Mouse (Mus musculus) embryonic facial prominence, embryonic 11.5 days (tissue): ENCODE measurements around the gene Shisa8. TPM values are rescaled to one million over a fixed set of nuclear protein-coding genes. Genes with fewer than 3 reads are reported as not detected.

Experiments
- ATAC-seq: fragments of 200-750 bp; cut with Nextera tagmentation; replicated peaks from 2 replicates; pipeline ENCODE4 v1.8.0; 2017; ENCODE audit warnings: low read depth; ENCODE audit not compliant: insufficient number of reproducible peaks, low FRiP score, low TSS enrichment
- DNase-seq: peaks from one replicate; pipeline ENCODE4 v3.0.0-alpha.2; 2015; ENCODE audit warnings: low spot score
- H3K27ac ChIP-seq: fragments of 300-500 bp; sonication (generic); replicated peaks from 2 replicates; pipeline ENCODE4 v1.5.1; 2014; ENCODE audit warnings: mild to moderate bottlenecking, low read depth, low read length, control low read depth
- H3K27me3 ChIP-seq: fragments of 300-500 bp; sonication (generic); 2 replicates; pipeline ENCODE4 v1.6.1; 2014; ENCODE audit warnings: mild to moderate bottlenecking, low read length, moderate library complexity, mixed read lengths; ENCODE audit not compliant: control insufficient read depth, insufficient read depth
- H3K36me3 ChIP-seq: fragments of 300-500 bp; sonication (generic); replicated peaks from 2 replicates; pipeline ENCODE4 v1.6.1; 2014; ENCODE audit warnings: low read depth, mild to moderate bottlenecking, low read length, moderate library complexity, mixed read lengths; ENCODE audit not compliant: control insufficient read depth, insufficient read depth
- H3K4me1 ChIP-seq: fragments of 300-500 bp; sonication (generic); 2 replicates; pipeline ENCODE4 v1.6.1; 2014; ENCODE audit warnings: low read length, mixed read lengths; ENCODE audit not compliant: control insufficient read depth, insufficient read depth
- H3K4me2 ChIP-seq: fragments of 300-500 bp; sonication (generic); 2 replicates; pipeline ENCODE4 v1.6.1; 2014; ENCODE audit warnings: low read depth, mild to moderate bottlenecking, control low read depth, low read length, moderate library complexity
- H3K4me3 ChIP-seq: fragments of 300-500 bp; sonication (generic); 2 replicates; pipeline ENCODE4 v1.5.1; 2014; ENCODE audit warnings: low read depth, low read length, control low read depth
- H3K9ac ChIP-seq: fragments of 300-500 bp; sonication (generic); replicated peaks from 2 replicates; pipeline ENCODE4 v1.6.1; 2014; ENCODE audit warnings: mild to moderate bottlenecking, control low read depth, low read length
- H3K9me3 ChIP-seq: fragments of 300-500 bp; sonication (generic); replicated peaks from 2 replicates; pipeline ENCODE4 v1.6.1; 2016; ENCODE audit warnings: mild to moderate bottlenecking, low read length, inconsistent platforms, mixed read lengths; ENCODE audit not compliant: control insufficient read depth
- WGBS: fragments of 180-500 bp; shearing (Covaris S2); extraction: QIAGEN DNeasy Blood & Tissue Kit; methylation state at CpG from one replicate; pipeline ENCODE4 v1.1.7; 2014; 5-methylcytosine and 5-hydroxymethylcytosine counted together
- polyA plus RNA-seq: library from polyadenylated mRNA; unstranded; fragments of >200 nt; fragmentation: Nextera tagmentation; extraction: Ambion mirVana; gene quantifications from 2 replicates; pipeline ENCODE4 v1.2.1, GENCODE M21; 2014

Gene Shisa8
- polyA plus RNA-seq, 1 experiment from 2014 or later: 0.18 TPM

DNA sequence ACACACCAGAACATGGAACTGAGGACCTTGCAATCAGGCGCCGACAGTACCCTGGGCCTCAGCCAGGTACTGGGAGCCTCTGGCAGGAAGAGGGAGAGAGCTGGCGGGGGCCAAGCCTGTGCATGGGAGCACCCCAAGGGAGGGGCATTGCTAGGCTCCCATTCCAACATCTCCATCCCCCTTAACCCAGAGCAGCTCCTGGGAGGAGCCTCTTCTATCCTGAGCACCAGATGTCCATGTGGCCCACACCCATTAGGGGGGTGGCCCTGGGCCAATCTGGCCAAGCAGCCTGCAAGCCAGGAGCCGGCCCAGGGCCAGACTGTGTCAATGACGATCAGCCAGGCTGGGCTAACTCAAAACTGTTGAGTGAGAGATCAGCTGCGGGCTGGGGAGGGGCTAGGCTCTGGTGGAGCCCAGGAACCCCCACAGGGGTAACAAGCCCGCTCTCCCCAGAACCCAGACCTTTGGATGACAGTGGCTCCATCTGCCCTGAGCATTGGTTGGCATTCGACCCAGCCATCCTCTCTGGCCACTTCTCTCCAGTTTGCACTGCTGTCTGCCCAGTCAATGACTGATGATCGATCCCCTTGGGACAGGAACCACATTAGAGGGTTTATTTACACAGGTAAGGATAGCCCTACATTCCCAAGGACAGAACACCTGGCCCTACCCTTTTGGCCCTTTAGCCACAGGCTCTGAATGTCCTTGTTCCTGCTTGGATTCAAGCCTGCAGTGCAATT is 6.1 kb downstream of the Shisa8 start:
- H3K4me1 ChIP-seq: no peaks in the 10 kb centered on the region; the same call in 1 of the 2 replicates
- H3K4me3 ChIP-seq: no peak overlapping the region
- H3K4me2 ChIP-seq: no peak overlapping the region
- H3K9me3 ChIP-seq: no peaks in the 10 kb centered on the region
- H3K9ac ChIP-seq: no peak overlapping the region
- H3K27ac ChIP-seq: no peak overlapping the region
- no peak for DNase-seq
- ATAC-seq: peak; percentile 49; the same call in 1 of the 2 replicates
- WGBS: 54% methylated on average over 9 of the region's 9 CpGs
- peaks cover 56% of the 10 kb centered on the region for H3K27me3 ChIP-seq
- peaks cover 10% of the 10 kb centered on the region for H3K36me3 ChIP-seq

DNA sequence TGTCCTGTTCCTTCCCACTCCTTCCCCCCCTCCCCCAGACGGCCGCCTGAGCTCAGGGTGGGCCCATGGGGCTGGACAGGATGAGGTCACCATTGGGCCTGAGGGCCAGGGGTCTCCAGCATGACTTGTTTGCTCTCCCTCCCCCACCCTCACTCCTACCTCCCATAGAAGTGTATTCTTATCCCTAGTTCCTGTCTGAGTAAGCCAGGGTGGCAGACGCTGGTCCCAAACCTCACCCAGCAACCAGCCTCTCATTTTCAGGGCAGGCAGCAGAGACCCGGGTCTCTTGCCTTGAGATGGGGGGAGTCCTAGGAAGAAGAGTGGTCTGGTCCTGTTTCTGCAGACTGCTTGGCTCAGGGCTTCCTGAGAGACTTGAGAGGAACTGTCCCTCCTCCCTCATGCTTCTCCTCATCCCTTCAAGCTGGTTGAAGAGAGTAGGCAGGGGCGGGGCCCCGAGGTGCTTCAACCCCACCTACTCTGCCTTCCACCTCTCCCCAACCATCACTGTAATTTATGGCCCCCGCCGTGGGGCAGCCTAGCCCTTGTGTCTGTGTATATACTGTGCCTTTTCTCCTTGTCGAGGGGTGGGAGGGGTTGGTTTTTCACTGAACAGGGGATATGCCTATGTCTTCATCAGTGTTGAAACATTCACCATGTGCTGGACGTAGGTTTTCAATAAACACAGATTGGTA is 7.8 kb downstream of the Shisa8 start:
- Histone ChIP-seq H3K9ac (no peak overlapping the region), H3K4me3 (no peak overlapping the region), H3K36me3 (peaks cover 19% of the 10 kb centered on the region), H3K27me3 (peaks cover 39% of the 10 kb centered on the region), H3K4me2 (no peak overlapping the region), H3K27ac (no peak overlapping the region), H3K4me1 (no peaks in the 10 kb centered on the region; the same call in 1 of the 2 replicates), H3K9me3 (no peaks in the 10 kb centered on the region)
- 50% methylated on average over 10 of the region's 10 CpGs for WGBS
- ATAC-seq (no peak), DNase-seq (no peak)

DNA sequence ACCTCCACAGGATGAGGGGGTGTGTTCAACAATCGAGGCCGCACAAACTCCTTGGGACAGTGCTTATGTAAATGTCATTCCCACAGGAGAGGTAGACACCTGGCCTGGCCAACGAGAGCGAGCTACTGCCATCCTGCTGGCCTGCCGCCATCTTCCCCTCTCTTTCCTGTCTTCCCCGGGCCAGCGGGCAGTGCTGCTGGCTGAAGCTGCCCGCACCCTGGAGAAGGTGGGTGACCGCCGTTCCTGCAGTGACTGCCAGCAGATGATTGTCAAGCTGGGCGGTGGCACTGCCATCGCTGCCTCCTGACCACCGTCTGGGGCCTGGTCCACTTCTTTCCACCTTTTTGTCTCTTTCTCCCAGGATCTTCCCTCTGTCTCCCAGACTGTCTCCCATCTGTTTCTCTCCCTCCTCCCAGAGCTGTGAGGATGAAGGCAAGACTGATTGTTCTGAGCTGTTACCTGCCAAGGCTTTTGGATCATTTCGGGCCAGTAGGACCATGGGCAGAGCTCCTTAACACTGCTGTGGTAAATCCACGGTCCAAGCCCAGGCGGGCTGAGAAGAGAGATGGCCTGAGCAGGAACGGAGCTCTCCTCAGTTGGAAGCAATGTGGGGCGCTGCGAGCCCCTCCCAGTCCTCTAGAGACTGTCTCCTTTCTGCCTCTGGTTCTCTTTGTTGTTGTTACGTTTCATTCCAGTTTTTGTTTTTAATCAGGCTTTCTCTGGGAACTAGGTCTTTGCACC is 8.8 kb downstream of the Shisa8 start:
- 74% methylated on average over 20 of the region's 20 CpGs for WGBS
- H3K4me1 ChIP-seq: no peaks in the 10 kb centered on the region; the same call in 1 of the 2 replicates
- no peaks in the 10 kb centered on the region for H3K9me3 ChIP-seq
- H3K27me3 ChIP-seq: peaks cover 32% of the 10 kb centered on the region
- no peak overlapping the region for H3K27ac ChIP-seq
- H3K4me3 ChIP-seq: no peak overlapping the region
- no peak overlapping the region for H3K4me2 ChIP-seq
- peaks cover 24% of the 10 kb centered on the region for H3K36me3 ChIP-seq
- DNase-seq (no peak), ATAC-seq (no peak)
- no peak overlapping the region for H3K9ac ChIP-seq

DNA sequence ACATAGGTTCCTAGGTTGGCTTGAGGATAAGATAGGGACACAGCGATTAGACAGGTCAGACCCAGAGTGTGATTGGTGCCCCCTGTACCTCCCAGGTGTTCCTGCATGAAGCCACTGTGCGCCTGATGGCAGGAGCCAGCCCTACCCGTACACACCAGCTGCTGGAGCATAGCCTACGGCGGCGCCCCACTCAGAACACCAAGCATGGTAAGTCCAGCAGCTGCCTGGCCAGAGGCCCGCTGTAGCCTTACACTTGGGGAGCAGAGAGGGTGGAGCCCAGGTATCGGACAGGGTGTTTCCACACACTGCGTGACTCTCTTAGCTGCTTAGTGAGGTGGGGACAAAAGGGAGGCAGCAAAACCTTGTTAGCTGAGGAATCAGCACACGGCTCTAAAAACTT is 9.5 kb downstream of the Shisa8 start:
- H3K4me2 ChIP-seq: no peak overlapping the region
- no peak overlapping the region for H3K4me3 ChIP-seq
- H3K27ac ChIP-seq: no peak overlapping the region
- no peak overlapping the region for H3K9ac ChIP-seq
- DNase-seq (no peak), ATAC-seq (no peak)
- 92% methylated on average over 10 of the region's 10 CpGs for WGBS
- peaks cover 28% of the 10 kb centered on the region for H3K27me3 ChIP-seq
- H3K36me3 ChIP-seq: peaks cover 26% of the 10 kb centered on the region
- no peaks in the 10 kb centered on the region for H3K9me3 ChIP-seq
- no peaks in the 10 kb centered on the region; the same call in 1 of the 2 replicates for H3K4me1 ChIP-seq

DNA sequence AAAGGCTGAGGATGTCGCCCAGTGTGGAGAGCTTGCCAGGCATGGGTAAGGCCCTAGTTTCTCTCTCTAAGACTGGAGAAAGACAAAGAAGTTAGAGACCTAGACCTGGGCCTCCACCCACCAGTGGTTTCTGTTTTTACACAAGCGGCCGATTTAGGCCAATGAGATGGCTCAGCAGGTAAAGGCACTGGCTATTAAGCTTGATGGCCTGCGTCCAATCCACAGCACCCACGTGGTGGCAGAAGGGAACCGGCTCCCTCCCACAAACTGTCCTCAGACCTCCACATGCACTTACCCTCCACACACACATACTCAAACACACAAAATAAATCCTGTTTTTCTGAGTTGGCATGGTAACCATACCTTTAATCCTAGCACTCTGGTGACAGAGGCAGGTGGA is 10.5 kb downstream of the Shisa8 start:
- H3K4me1 ChIP-seq: no peaks in the 10 kb centered on the region; the same call in 1 of the 2 replicates
- 96% methylated on average over 6 of the region's 6 CpGs for WGBS
- H3K36me3 ChIP-seq: peaks cover 26% of the 10 kb centered on the region
- peaks cover 19% of the 10 kb centered on the region for H3K27me3 ChIP-seq
- DNase-seq (no peak), ATAC-seq (no peak)
- no peak overlapping the region for H3K9ac ChIP-seq
- H3K4me2 ChIP-seq: no peak overlapping the region
- no peak overlapping the region for H3K4me3 ChIP-seq
- H3K9me3 ChIP-seq: no peaks in the 10 kb centered on the region
- no peak overlapping the region for H3K27ac ChIP-seq

DNA sequence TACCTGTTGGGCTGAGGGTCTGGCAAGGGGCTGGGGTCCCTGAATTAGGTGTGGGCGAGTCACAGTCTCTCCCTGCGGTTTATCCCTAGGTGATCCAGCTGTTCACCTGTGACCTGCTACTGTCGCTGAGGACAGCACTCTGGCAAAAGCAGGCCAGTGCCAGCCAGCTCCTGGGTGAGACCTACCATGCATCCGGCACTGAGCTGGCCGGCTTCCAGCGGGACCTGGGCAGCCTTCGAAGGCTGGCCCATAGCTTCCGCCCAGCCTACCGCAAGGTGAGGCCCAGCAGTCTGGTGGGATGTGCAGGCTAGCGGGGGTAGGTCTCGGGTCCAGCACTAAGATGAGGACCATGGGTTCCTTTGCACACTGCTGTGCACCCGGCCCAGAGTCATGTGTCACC is 13.1 kb downstream of the Shisa8 start:
- Histone ChIP-seq H3K27ac (no peak overlapping the region), H3K9ac (no peak overlapping the region), H3K4me1 (no peaks in the 10 kb centered on the region), H3K36me3 (peaks cover 32% of the 10 kb centered on the region), H3K27me3 (no peaks in the 10 kb centered on the region), H3K9me3 (no peaks in the 10 kb centered on the region), H3K4me3 (no peak overlapping the region), H3K4me2 (no peak overlapping the region)
- no peak for ATAC-seq
- no peak for DNase-seq
- WGBS: 88% methylated on average over 12 of the region's 12 CpGs

DNA sequence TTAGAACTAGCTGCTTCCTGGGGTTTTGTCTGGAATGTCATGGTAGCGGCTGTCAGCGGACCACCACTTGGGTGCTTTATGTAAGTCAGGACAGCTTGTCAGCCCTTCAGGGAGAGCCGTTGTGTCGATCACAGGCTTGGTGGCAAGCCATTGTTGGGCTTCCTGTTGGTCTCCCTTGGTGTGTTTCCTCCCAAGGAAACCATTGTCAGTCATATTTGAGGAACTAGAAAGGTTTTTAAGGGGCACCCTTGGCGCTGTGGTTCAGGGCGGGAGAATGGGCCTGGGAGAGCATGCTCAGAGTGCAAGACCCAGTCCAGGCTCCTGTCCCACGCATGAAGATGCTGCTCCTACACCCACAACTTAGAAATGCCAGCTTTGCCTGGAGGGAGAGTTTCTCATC is 14.3 kb downstream of the Shisa8 start:
- H3K36me3 ChIP-seq: peaks cover 31% of the 10 kb centered on the region
- H3K9ac ChIP-seq: no peak overlapping the region
- no peak overlapping the region for H3K4me3 ChIP-seq
- no peak overlapping the region for H3K4me2 ChIP-seq
- no peaks in the 10 kb centered on the region for H3K9me3 ChIP-seq
- H3K27ac ChIP-seq: no peak overlapping the region
- no peaks in the 10 kb centered on the region for H3K4me1 ChIP-seq
- H3K27me3 ChIP-seq: no peaks in the 10 kb centered on the region
- ATAC-seq (no peak), DNase-seq (no peak)
- WGBS: 87% methylated on average over 7 of the region's 7 CpGs

DNA sequence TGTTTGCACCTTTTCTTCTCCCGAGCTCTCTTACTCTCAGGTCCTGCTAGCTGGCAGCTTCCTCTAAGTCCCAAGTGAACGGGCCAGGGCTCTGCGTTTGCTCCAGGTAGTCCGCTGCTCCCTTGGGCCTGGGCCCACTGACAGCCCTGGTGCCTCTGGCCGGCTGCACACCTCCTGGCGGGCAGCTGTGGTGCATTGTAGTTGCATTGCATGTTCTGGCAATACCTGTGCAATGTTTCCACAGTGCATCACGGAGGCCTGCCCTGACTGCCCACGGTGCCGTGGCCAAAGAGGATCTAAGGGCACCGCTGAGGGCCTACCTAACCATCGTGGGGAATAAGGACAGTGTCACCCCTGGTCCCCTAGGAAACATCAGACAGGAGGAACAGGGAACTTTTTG is 14.7 kb downstream of the Shisa8 start:
- ATAC-seq (no peak), DNase-seq (no peak)
- WGBS: 93% methylated on average over 11 of the region's 11 CpGs
- Histone ChIP-seq H3K9ac (no peak overlapping the region), H3K27ac (no peak overlapping the region), H3K4me1 (no peaks in the 10 kb centered on the region), H3K27me3 (no peaks in the 10 kb centered on the region), H3K4me3 (no peak overlapping the region), H3K9me3 (no peaks in the 10 kb centered on the region), H3K4me2 (no peak overlapping the region), H3K36me3 (peaks cover 29% of the 10 kb centered on the region)
